Mouse (Mus musculus) lung, embryonic 14.5 days (tissue): Measurements from ENCODE around the gene Kctd7. TPM values are rescaled to one million over a fixed set of nuclear protein-coding genes. Genes with fewer than 3 reads are reported as not detected.

ENCODE experiments used
- ATAC-seq: fragments of 200-750 bp; cut with Nextera tagmentation; 2 replicates; pipeline ENCODE4 v1.8.0; 2017; ENCODE audit warnings: mild to moderate bottlenecking, moderate TSS enrichment, moderate library complexity; ENCODE audit not compliant: insufficient read depth
- DNase-seq: peaks from one replicate; pipeline ENCODE4 v3.0.0-alpha.2; 2015
- H3K27ac ChIP-seq: fragments of 300-500 bp; sonication (generic); 2 replicates; pipeline ENCODE4 v1.5.1; 2014; ENCODE audit warnings: low read depth, mild to moderate bottlenecking, moderate library complexity
- H3K27me3 ChIP-seq: fragments of 300-500 bp; sonication (generic); 2 replicates; pipeline ENCODE4 v1.6.1; 2014; ENCODE audit warnings: low read length, control low read depth; ENCODE audit not compliant: insufficient read depth
- H3K36me3 ChIP-seq: fragments of 300-500 bp; sonication (generic); 2 replicates; pipeline ENCODE4 v1.6.1; 2014; ENCODE audit warnings: control low read depth; ENCODE audit not compliant: insufficient read depth
- H3K4me1 ChIP-seq: fragments of 300-500 bp; sonication (generic); 2 replicates; pipeline ENCODE4 v1.6.1; 2014; ENCODE audit warnings: antibody characterized with exemption, control low read depth; ENCODE audit not compliant: insufficient read depth
- H3K4me2 ChIP-seq: fragments of 300-500 bp; sonication (generic); 2 replicates; pipeline ENCODE4 v1.6.1; 2014; ENCODE audit warnings: mild to moderate bottlenecking
- H3K4me3 ChIP-seq: fragments of 300-500 bp; sonication (generic); 2 replicates; pipeline ENCODE4 v1.5.1; 2014; ENCODE audit warnings: low read depth, low read length
- H3K9ac ChIP-seq: fragments of 300-500 bp; sonication (generic); 2 replicates; pipeline ENCODE4 v1.6.1; 2014
- H3K9me3 ChIP-seq: fragments of 300-500 bp; sonication (generic); 2 replicates; pipeline ENCODE4 v1.6.1; 2016; ENCODE audit warnings: low read depth, low read length, control low read depth
- CTCF ChIP-seq: IDR thresholded peaks from 2 replicates; pipeline ENCODE4 v1.5.1; 2016; ENCODE audit warnings: antibody characterized with exemption, low read depth
- WGBS: fragments of 180-500 bp; shearing (Covaris S2); extraction: QIAGEN DNeasy Blood & Tissue Kit; methylation state at CpG from one replicate; pipeline ENCODE4 v1.1.7; 2014; 5-methylcytosine and 5-hydroxymethylcytosine counted together
- polyA plus RNA-seq: library from polyadenylated mRNA; unstranded; fragments of >200 nt; fragmentation: Nextera tagmentation; extraction: Ambion mirVana; gene quantifications from 2 replicates; pipeline ENCODE4 v1.2.1, GENCODE M21; 2014

Kctd7 gene
- polyA plus RNA-seq, 1 experiment from 2014 or later, result 7.4 TPM

DNA sequence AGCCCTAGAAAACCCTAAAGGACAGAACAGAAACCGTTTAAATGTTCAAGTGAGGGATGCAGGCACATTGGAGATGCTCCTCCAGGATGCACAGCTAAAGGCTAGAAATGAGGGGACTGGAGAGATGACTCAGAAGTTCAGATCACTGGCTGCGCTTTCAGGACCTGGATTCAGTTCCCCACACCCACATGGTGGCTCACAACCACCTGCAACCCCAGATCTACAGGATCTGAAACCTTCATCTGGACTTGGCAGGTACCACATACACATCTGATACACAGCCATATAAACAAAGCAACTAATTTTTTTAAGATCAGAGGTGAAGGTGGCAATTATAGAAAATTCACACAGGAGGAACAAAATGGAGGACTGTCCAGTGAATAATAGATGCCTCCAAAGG, 22.3 kb upstream of the Kctd7 start:
- Histone ChIP-seq H3K4me1 (no peaks in the 10 kb centered on the region), H3K36me3 (no peaks in the 10 kb centered on the region; the same call in 1 of the 2 replicates), H3K27ac (no peak overlapping the region), H3K4me3 (no peak overlapping the region), H3K4me2 (no peak overlapping the region), H3K9me3 (no peaks in the 10 kb centered on the region), H3K9ac (no peak overlapping the region), H3K27me3 (no peaks in the 10 kb centered on the region)
- ATAC-seq (no peak), DNase-seq (no peak)
- WGBS, result 94% methylated on average over 2 of the region's 2 CpGs
- no peak for TF ChIP-seq CTCF

DNA sequence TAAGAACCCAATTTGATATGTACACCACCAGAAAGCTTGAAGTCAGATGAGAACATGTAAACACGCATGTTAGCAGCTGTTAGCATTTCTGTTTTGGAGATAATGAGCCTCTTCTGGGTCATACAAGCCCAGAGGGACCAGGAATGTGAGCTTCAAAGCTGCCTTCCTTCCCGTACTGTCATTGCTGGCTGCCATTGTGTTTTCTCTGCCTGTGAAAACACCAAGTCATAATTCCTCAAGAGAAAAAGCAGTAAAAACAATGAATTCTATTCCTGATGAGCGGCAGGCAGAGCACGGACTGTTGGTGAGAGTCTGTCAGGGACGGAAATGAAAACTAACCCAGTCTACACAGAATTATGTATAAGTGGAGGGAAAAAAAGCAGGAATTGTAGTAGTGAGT, 20.4 kb upstream of the Kctd7 start:
- ATAC-seq (no peak), DNase-seq (no peak)
- Histone ChIP-seq H3K9ac (no peak overlapping the region), H3K9me3 (no peaks in the 10 kb centered on the region), H3K27me3 (no peaks in the 10 kb centered on the region), H3K4me1 (no peaks in the 10 kb centered on the region), H3K36me3 (no peaks in the 10 kb centered on the region), H3K27ac (no peak overlapping the region), H3K4me3 (no peak overlapping the region), H3K4me2 (no peak overlapping the region)
- 81% methylated on average over 5 of the region's 5 CpGs for WGBS
- no peak for TF ChIP-seq CTCF

DNA sequence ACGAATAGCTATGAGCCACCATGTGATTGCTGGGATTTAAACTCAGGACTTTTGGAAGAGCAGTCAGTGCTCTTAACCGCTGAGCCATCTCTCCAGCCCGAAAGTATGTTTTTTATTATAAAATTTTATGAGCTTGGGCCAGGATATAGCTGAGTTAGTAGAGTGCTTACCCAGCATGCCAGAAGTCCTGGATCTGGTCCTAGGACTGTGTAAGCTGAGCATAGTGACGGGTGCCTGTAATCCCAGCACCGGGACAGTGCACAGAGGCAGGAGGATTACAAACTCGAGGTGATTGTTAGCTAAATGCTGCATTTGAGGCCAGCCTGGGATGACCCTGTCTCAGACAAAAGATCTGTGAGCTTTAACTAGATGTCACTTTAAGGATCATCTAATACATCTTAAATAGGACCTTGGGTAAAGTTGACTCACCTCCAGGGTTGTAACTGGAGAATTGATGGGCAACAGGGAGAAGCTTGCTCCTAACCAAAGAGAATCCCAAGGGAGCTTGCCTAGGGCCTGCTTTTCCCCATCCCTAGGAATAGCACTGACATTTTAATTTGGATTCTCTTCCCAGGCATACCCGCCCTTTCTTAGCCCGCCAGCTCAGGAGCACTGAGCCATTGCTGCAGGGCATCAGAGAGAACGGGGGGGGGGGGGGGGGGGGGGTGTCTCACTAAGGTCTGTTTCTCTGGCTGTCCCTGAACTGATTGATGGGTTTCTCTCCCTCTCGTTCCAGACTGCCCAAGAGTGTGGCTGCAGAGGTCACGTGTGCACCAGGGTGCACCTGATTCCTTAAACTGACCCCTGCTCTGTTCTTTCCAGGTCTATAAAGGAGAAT, 15.8 kb upstream of the Kctd7 start:
- no peak for TF ChIP-seq CTCF
- DNase-seq (no peak), ATAC-seq (no peak)
- Histone ChIP-seq H3K9me3 (no peaks in the 10 kb centered on the region), H3K27ac (no peak overlapping the region), H3K4me3 (no peak overlapping the region), H3K36me3 (peaks cover 14% of the 10 kb centered on the region; the same call in 1 of the 2 replicates), H3K4me2 (no peak overlapping the region), H3K9ac (no peak overlapping the region), H3K27me3 (no peaks in the 10 kb centered on the region), H3K4me1 (no peaks in the 10 kb centered on the region)
- 62% methylated on average over 11 of the region's 11 CpGs for WGBS

DNA sequence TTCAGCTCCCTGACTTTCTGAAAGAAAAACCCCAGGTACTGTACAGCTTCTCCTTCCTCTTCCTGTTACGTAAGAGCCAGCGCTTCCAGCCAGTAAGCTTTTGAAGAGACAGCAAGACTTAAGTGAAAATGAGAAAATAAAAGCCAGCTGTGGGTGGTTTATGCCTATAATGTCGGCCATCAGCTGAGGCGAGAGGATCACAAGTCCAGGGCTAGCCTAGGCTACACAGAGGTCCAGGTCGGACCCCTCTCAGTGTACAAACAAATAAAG, 15.2 kb upstream of the Kctd7 start:
- WGBS, result 76% methylated on average over 5 of the region's 5 CpGs
- H3K36me3 ChIP-seq, result peaks cover 17% of the 10 kb centered on the region; the same call in 1 of the 2 replicates
- no peak overlapping the region for H3K4me2 ChIP-seq
- no peak for DNase-seq
- no peak overlapping the region for H3K9ac ChIP-seq
- no peak overlapping the region for H3K4me3 ChIP-seq
- TF ChIP-seq CTCF, result no peak
- no peak for ATAC-seq
- H3K27ac ChIP-seq, result no peak overlapping the region
- no peaks in the 10 kb centered on the region for H3K27me3 ChIP-seq
- no peaks in the 10 kb centered on the region for H3K4me1 ChIP-seq
- no peaks in the 10 kb centered on the region for H3K9me3 ChIP-seq

DNA sequence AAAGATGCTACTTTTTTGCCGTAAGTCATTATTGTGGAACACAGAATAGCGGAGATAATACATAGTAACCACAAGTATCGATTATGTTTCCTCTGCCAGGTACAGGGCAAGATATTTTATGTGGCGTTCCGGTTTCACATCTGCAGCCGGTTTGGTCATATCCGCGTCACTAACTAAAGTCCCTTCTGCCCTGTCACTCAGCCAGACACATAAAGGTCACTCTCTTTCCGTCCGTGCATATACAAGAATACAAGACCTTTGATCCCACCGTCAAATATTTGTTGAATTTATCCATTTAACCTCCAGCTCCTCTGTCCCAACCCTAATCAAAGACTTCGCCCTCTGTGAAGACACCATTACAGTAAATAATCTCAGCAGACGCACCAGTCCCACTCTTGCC, 8.1 kb upstream of the Kctd7 start:
- H3K4me2 ChIP-seq, result no peak overlapping the region
- no peaks in the 10 kb centered on the region for H3K4me1 ChIP-seq
- no peak for ATAC-seq
- H3K36me3 ChIP-seq, result peaks cover 22% of the 10 kb centered on the region; the same call in 1 of the 2 replicates
- no peaks in the 10 kb centered on the region for H3K27me3 ChIP-seq
- no peak overlapping the region for H3K4me3 ChIP-seq
- TF ChIP-seq CTCF, result no peak
- 90% methylated on average over 13 of the region's 13 CpGs for WGBS
- no peak overlapping the region for H3K9ac ChIP-seq
- no peak overlapping the region for H3K27ac ChIP-seq
- H3K9me3 ChIP-seq, result no peaks in the 10 kb centered on the region
- DNase-seq, result no peak

DNA sequence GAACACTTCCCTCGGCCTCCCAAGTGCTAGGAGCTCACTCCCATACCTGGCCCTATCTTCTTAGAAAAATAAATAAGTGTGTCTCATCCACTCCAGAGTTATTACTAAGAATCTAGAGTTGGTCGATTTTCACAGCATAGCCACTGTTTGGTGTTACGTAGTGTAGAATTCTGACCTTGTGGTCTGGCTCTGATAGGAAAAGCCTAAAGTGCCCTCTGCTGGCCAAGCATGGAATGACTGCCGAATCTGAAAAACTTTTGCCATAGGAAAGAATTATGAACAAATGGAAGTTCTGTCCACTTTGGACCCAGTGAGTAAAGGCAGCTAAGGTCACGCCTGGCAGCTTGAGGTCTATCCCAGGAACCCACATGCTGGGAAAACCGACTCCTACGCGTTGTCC, 5.3 kb upstream of the Kctd7 start:
- peak; percentile 93 for TF ChIP-seq CTCF
- Histone ChIP-seq H3K9me3 (no peaks in the 10 kb centered on the region), H3K27me3 (no peaks in the 10 kb centered on the region), H3K36me3 (peaks cover 16% of the 10 kb centered on the region; the same call in 1 of the 2 replicates), H3K27ac (no peak overlapping the region), H3K4me2 (no peak overlapping the region), H3K4me1 (0 out of 2 replicates have a peak, but pooled peaks cover 3% of the 10 kb centered on the region), H3K4me3 (no peak overlapping the region), H3K9ac (no peak overlapping the region)
- ATAC-seq (no peak), DNase-seq (peak; percentile 93)
- WGBS, result 20% methylated on average over 8 of the region's 8 CpGs

DNA sequence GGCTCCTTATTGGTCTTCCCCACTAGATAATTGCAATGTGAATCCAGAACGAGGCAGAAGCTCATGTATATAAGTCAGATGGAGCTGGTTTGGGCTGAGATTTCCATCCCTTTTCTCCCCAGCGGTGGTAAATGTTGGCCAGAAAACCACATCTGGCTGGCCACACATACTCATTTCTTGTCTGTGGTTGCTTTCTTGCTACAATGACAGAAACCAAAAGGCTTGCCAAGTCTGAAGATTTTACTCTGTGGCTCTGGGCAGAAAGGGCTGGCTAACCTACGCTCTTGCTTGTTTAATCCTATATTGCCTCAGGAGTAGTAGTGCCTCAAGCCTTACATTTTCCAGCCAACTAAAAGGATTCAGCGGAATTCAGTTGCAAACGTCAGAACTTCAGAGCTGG, 3.5 kb upstream of the Kctd7 start:
- Histone ChIP-seq H3K4me3 (no peak overlapping the region), H3K4me2 (no peak overlapping the region), H3K36me3 (0 out of 2 replicates have a peak, but pooled peaks cover 6% of the 10 kb centered on the region), H3K9me3 (no peaks in the 10 kb centered on the region), H3K27ac (no peak overlapping the region), H3K9ac (no peak overlapping the region), H3K27me3 (no peaks in the 10 kb centered on the region), H3K4me1 (peaks cover 6% of the 10 kb centered on the region; the same call in 1 of the 2 replicates)
- 75% methylated on average over 5 of the region's 5 CpGs for WGBS
- DNase-seq (no peak), ATAC-seq (no peak)
- no peak for TF ChIP-seq CTCF
